Mouse (Mus musculus) left cerebral cortex, postnatal 36 days (tissue): ENCODE data around the gene C530008M17Rik. TPM values are rescaled to one million over a fixed set of nuclear protein-coding genes. Genes with fewer than 3 reads are reported as not detected.

Experiments used
- DNase-seq, 2 experiments: peaks; one replicate each; pipeline ENCODE4 v3.0.0; 2021 to 2022; ENCODE audit warnings: low spot score in 2 of 2, mixed read lengths in 1 of 2
- intact Hi-C: fragments of 180-260 bp; cut with DNase I; formaldehyde crosslinking; loops from one replicate; pipeline ENCODE4 v1.15.1; 2025
- total RNA-seq, 2 experiments: library from RNA; stranded (reverse); gene quantifications; 2 replicates each; pipeline ENCODE4 v1.2.3; 2021

C530008M17Rik gene
- total RNA-seq, 2 experiments from 2014 or later: 51.8 to 53.5 TPM

DNA sequence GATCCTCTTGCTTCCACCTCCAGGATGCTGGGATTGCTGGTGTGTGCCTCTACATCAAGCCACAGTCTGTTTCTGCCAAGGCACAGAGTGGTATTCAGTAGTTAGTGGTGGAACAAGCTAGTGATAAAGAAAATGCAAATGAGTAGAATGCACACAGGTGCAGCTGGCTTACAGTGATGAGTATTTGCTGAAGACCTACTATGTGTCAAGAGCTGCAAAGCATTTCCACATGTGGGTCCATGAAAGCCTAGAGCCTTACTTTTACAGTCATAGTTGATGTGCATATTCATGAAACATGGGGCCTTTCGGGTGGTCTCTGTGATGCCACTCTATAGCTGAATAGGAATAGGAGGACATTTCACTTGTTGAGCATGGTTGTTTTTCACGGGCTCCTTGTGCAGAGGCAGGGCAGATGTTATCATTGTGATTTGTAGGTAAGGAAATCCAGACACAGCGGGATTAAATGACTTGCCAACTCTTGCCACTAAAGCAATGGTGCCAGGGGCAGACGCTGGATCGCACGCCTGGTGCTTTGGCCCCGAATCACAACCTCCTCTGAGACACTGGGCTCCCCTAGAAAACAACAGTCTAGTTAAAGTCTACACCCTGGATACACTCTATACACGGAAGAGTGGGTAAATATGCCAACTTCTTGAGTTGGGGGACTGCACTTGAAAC, 3.8 kb downstream of the C530008M17Rik start:
- intact Hi-C loops: loop anchor here (5.0 kb wide), 2 partner anchors 73 to 182 kb away; partner anchors contain the start of gene Cep135
- DNase-seq: no peak

DNA sequence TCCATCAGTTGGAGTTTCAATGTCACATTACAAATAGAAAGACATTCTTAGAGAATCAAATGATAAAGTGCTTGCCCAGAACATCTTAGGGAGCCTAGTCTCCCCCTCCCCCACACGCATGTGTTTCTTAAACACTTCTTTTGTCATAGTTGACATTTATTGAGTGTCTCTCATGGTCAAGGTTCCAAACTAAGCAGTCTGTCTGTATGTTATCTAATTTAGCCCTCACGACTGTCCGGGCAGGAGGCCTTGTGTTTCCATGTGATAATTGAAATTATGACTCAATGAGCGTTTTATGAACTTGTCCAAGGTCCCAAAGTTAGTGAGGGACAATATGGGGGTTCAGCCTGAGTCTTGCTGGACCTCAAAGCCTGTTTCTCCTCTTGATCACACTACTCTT, 5.0 kb downstream of the C530008M17Rik start:
- intact Hi-C loops: no loop called here
- no peak for DNase-seq

DNA sequence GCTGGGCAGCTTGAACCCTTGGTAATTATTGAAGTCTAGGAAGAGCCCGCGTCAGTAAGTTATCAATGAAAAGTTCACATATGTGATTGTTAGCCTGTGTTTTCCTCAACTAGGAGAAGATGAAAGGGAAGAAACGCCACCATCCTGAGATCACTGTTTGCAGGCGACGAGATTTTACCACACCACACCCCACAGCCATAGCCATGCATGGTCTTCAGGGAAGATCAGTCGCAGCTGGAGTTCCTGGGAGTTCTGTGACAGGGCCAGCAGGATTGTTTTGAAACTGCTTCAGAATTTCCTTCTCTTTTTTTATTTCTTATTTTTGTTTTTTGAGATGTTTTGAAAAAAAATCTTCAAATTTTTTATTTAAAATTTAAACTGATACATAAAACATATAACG, 8.6 kb downstream of the C530008M17Rik start:
- DNase-seq: no peak
- intact Hi-C loops: no loop called here

DNA sequence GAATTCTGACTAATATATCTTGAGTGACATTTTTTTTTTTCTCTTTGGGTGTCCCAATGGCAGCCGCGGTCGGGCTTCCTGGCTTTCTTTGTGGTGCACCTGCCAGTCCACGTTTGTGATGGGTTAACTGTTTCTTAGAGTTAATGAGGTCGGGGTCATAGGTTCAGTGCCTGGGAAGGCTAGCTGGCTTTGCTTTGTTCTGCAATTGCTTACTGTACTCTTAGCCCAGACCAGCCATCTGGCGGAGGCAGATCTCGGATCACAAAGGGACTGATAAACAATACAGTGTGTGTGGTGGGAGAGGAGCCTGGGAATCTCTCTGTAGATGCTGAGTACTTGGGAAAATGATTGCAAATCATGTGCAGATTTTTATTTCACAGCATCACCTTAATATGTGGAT, 9.1 kb downstream of the C530008M17Rik start:
- intact Hi-C loops: no loop called here
- DNase-seq: no peak

DNA sequence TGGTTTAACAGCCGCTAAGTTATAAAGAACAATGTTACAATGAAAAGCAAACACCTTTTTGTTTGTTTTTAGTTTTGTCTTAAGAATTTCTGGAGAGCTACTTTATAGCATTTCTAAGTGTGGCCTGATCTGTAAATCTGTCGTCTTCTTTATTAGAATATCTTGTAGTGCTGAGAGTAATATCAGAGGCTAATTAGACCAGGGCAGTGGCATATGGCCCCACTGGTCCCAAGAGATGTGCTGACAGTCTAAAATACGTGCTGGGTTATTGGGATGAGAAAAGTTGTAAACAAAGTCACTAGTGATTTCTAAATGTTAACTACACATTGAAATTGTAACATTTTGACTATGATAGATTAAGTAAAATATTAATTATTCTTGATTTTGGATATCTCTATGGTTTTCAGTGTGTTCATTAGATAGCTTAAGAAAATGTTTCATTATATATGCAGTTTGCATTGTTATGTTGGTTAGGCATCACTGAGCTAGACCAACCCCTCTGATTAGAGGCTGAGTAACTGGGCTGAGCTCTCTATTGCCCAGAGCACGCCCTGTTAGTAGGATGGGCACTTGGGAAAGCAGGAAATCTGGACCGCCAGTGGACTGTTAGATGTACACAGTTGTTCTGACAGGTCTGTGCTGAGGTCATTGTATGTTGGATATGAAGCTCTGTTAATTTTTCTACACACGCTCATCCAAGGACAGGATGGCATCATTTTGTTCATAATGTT, 9.9 kb downstream of the C530008M17Rik start:
- intact Hi-C loops: no loop called here
- no peak for DNase-seq

DNA sequence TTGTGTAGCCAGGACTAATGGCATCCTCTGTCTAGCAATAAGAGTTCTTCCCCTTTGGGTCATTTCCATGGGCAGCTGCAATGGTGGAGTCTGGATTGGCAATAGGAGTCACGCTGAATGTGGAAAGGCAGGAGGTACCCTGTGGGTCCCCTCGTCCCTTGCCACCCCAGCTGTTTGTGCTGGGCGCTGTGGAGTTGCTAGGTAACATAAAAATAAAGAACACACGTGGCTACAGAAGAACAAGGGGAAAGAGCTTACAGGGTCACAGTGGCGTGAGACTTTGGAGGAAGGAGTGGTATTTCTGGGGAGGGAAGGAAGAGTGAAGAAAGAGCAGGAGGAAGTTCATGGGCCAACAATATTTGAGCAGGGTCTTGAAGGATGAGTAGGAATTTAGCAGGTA, 11.8 kb downstream of the C530008M17Rik start:
- intact Hi-C loops: no loop called here
- no peak for DNase-seq

DNA sequence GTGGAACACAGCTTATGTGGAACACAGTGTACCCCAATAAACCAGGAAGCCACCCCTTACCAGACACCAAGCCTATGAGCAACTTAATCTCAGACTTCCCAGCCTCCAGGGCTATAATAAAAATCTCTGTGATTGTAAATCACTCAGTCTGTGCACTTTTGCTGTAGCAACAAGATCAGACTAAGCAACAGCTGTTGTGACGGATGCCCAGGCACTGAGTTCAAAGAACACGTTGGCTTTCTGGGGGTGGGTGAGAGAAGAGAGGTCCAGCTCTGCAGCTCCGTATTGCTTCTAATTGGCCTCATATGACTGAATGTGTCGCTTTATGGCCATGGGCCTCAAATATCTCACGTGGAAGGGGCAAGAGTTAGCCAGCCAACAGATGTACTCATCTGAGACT, 12.2 kb downstream of the C530008M17Rik start:
- intact Hi-C loops: no loop called here
- DNase-seq: no peak

DNA sequence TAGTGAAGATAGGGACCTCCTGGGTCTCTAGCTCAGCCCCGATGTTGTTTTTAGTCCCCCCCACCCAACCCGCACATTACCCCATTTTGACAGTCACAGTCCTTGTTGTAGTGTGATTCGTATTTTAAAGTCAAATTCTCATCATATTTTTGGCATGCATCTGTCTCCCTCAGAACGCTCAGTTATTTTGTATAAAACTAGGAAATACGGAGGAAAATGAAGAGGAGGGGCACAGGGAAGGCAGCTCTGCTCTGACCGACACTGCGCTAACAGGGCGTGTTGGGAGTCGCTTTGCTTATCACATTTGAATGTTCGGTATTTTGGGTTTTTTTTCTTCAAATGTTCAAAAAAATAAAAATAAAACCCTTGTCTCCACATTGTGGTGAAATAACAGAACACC, 13.9 kb downstream of the C530008M17Rik start:
- DNase-seq: no peak
- intact Hi-C loops: no loop called here

DNA sequence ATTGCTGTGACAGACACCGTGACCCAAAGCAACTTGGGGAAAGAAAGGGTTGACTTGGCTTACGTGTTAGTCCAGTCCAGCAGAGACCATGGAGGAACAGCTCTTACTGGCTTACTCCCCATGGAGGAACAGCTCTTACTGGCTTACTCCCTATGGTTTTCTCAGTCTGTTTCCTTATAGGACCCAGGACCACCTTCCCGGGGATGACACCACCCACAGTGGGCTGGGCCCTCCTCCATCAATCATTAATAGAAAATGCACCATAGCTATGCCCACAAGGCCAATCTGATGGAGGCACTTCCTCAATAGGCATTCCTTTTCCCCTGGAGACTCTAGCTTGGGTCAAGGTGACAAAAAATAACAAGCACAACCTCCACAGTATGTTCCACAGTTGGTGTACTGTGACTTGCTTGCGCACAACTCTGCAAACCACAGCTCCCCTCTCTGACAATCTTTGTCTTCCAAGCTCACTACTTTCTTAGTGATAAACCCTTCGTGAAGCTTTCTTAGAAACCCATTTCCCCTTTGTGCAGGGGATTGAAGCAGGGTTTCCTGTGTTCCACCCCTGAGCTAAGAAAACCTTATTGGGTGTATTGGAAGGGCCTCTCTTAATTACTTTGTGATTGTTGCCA, 17.8 kb downstream of the C530008M17Rik start:
- intact Hi-C loops: no loop called here
- no peak for DNase-seq

DNA sequence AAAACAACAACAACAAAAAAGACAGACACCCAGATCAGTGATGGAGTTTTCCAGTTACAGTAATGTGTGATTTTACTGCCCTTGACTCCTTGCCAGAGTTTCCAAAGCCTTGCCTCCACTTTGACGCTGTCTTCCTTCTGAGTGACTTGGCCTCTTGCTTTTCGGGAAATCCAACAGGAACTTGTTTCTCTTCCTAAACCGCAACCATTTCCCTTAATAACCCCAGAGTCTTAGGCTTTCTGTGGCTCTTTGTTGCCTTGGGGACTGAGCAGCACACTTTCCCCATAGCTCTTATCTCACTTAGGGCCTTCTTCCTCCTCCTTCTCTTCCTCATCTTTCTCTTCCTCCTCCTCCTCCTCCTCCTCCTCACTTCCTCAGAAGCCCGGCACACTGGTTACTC, 19.1 kb downstream of the C530008M17Rik start:
- no peak for DNase-seq
- intact Hi-C loops: no loop called here

DNA sequence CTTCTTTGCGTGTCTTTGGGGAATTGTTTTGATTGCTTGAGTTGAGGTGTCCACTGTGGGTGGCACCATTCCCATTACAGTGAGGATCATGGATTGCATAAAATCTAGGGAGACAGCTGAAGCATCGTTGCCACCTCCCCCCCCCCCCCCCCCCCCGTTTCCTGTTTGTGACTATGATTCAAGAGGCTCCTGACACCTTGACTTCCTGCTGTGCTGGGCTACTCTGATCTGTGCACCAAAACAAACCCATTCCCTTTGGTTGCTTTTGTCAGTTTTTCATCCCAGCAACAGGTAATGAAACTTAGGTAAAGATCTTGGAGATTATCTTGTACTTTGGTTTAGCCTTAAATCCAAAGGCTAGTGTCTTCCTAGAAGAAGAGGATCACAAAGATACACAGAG, 24.6 kb downstream of the C530008M17Rik start:
- intact Hi-C loops: no loop called here
- DNase-seq: no peak

DNA sequence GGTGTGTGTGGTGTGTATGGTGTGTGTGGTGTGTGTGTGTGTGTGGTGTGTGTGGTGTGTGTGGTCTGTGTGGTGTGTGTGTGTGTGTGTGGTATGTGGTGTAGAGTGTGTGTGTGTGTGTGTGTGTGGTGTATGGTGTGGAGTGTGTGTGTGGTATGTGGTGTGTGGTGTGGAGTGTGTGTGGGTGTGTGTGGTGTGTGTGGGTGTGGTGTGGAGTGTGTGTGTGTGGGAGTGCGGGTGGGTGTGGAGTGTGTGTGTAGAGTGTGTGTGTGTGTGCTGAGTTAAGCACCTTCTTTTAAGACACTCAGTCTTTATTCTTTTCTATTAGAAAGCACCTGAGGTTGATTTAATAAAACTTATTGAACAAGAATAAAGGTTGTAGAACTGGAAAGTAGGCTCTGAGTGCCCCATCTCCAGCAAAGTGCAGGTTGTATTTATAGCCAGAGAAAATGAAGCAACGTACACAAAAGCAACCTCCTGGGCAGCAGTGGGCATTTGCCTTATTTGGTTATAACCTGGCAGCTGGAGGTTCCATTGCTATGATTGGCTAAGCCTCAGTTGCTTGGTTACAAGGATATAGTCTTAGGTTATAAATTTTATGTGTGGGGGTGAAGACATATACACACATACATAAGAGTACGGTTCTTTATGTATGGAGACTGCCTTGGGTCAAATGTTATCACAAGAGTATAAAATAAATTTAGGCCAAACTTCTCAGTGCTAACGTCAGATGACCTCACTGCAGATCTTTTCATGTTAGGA, 25.8 kb downstream of the C530008M17Rik start:
- no peak for DNase-seq
- intact Hi-C loops: no loop called here

DNA sequence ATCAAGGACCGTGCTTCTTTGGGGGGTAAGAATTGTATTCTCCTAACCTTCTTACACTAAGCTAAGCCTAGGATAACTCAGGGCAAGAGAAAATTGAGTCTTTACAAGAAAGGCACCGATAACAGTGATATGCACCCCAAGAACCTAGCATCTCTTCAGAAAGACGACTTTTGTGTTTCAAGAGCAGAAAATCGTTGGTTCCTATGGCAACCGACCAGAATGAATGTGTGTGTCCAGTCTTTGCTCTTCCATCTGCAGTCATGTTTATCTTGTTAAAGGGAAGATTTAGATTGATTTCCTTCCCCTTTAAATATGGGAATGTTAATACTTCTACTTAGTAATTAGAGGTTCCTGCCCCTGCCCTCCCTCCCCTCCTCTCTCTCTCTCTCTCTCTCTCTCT, 27.1 kb downstream of the C530008M17Rik start:
- intact Hi-C loops: no loop called here
- no peak for DNase-seq

DNA sequence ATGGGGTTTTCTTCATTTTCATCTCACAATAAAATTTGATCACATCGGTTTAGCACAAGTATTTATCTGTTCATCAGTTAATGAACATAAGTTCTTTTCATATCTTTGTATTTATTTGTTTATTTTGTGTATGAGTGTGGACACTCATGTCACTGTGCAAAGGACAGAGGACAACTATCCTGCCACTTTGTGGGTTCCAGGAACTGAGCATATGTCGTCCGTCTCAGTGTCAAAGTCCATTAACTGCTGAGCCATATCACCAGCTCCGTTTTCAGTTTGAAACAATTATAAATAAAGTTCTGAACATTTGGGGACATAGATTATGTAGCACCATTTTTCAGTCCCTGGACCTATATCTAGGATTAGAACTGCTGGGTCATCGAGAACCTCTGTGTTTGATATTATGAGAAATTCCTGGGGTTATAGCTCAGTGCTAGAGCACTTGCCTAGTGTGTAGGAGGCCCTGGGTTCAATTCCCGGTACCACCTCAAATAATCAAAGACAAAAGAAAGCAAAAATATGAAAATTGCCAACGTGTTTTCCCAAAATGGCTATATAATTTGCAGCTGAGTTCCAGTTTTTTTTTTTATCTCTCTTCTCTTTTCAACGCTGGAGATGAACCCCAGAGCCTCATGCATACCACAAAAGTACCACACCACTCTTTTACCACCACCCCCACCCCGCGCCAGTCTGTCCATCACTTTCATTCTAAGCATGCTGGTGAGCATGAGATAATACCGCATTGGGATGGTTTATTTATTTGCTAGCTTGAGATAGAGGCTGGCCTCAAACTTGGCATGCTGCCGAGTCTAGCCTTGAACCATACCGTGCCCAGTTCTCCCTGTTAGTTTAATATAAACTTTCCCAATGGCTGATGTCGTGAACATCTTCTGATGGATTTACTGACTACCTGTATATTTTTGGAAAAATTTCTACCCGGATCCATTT, 28.6 kb downstream of the C530008M17Rik start:
- intact Hi-C loops: no loop called here
- no peak for DNase-seq

DNA sequence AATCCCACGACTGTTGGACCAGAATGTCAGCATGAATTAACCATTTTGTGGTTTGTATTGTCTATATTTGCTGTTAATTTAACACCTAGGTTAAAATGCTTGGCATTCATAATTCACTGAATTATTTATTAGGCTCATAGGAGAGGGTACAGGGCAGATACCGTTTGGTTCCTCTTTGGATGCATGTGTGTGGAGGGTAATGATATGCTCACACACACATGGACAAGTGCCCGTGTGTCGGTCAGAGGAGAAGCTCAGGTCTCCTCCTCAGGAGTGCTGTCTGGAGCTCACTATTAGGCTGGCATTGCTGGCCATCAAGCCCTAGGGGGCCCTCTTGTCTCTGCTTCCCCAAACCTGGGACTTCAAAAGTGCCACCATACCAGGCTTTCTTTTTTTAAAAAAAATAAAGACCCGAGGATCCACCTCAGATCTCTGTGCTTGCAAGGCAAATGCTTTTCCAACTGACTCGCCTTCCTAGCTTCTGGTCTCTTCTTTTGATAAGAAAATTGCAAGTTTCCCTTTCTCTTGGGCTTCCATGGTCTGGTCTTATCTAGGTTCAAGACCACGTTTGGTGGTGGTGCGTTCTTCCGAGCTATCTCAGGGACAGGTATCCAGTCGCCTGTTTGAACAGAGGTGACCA, 31.8 kb downstream of the C530008M17Rik start:
- intact Hi-C loops: no loop called here
- no peak for DNase-seq

DNA sequence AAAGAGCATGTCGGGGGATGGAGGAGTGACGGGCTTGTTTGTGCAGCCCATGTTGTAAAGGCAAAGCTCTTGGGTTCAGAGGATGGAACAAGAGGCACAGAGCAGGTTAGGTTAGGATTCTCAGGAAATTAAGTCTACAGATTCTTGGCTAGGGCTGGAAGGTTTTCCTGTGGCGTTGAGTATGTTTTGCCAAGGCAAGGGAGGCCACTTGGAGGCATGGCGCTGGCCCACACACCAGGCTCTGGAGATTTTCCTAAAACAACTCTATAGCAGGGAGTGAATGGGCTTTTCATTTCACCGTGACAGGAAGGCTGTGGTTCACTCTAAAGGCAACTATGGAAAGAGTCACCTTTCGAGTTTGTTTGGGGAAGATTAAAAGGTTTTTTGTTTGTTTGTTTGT, 32.3 kb downstream of the C530008M17Rik start:
- intact Hi-C loops: no loop called here
- no peak for DNase-seq

DNA sequence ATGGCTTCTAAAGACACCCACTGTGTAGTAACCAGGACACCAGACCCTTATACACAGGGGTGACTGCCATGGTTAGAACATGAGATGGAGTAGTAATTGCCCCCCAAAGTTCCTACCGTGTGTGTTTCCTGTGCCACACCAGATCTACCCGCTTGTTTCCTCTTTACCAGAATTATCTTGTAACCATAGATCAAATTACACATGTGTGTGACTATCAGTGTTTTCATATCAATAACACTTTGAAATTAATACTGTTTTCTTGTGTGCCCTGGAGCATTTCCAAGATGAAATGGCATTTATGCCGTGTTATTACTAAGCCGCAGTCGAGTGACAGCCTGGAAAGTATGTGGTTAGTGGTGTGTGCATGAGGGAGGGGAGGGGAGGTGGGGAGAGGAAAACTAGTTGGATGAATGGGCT, 33.9 kb downstream of the C530008M17Rik start:
- no peak for DNase-seq
- intact Hi-C loops: no loop called here

DNA sequence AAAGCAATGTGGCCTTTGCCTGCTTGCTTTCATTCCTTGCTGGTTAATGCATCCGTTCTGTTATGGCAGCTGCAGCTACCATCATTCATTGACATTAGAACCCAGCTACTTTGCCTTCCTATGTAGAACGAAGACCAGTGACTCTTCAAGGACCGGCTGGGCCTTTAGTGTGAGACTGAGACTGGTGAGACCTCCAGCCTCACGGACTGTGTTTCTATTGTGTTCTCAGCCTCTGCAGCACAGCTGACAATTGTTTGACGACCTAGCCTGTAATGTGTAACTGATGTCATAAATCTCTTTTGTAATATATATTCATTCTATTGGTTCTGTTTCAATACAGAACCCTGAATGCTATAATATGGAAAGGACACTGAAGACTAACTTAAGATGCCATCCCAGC, 34.9 kb downstream of the C530008M17Rik start:
- DNase-seq: no peak
- intact Hi-C loops: no loop called here
